Mouse (Mus musculus) erythroid progenitor cell, adult 5-6 weeks (primary cell): ENCODE data around the gene Olfr1416. TPM values are rescaled to one million over a fixed set of nuclear protein-coding genes. Genes with fewer than 3 reads are reported as not detected.

Experiments
- ATAC-seq: replicated peaks from 2 replicates; pipeline ENCODE4 v1.8.0; 2016; ENCODE audit warnings: moderate number of reproducible peaks, mild to moderate bottlenecking, moderate TSS enrichment, inconsistent platforms; ENCODE audit not compliant: poor library complexity, low FRiP score, severe bottlenecking
- total RNA-seq, 2 experiments: library from RNA; stranded (forward) in 1 of 2; stranded (reverse) in 1 of 2; fragments of 150-400 nt in 1 of 2; fragments of 186-747, 209-891 nt in 1 of 2; gene quantifications; 2 replicates each; pipeline versions ENCODE4 v1.2.3 to v1.2.4; 2015 to 2017; ENCODE audit warnings: low replicate concordance in 2 of 2

Olfr1416 gene
- total RNA-seq, 2 experiments from 2014 or later, result not detected

- no peak for ATAC-seq
Observed at GRCm38 (mm10) chr1:92434986-92435385, 49.9 kb downstream of the Olfr1416 start.

- ATAC-seq, result no peak
Observed at GRCm38 (mm10) chr1:92432791-92433190, 52.1 kb downstream of the Olfr1416 start.

- ATAC-seq, result no peak
Observed at GRCm38 (mm10) chr1:92432098-92432497, 52.8 kb downstream of the Olfr1416 start.

- ATAC-seq, result no peak
Observed at GRCm38 (mm10) chr1:92431420-92431819, 53.5 kb downstream of the Olfr1416 start.

- ATAC-seq, result no peak
Observed at GRCm38 (mm10) chr1:92430991-92431390, 53.9 kb downstream of the Olfr1416 start.

Other genes starting within 250 kb of the Olfr1416 start
- 27.2 and 39.6 TPM in 2 replicates for gene Ndufa10, start 11.3 kb downstream of the Olfr1416 start, total RNA-seq (2015; ENCODE audit: low replicate concordance)
- gene Ndufa10, start 11.3 kb downstream of the Olfr1416 start, total RNA-seq (2017; ENCODE audit: low replicate concordance), result 25.0 and 28.8 TPM in 2 replicates
- gene Olfr1415, start 11.0 kb upstream of the Olfr1416 start, total RNA-seq (2015; ENCODE audit: low replicate concordance), result not detected in 2 replicates
- not detected in 2 replicates for gene Olfr1415, start 11.0 kb upstream of the Olfr1416 start, total RNA-seq (2017; ENCODE audit: low replicate concordance)
- gene Olfr1414, start 33.5 kb upstream of the Olfr1416 start, total RNA-seq (2015; ENCODE audit: low replicate concordance), result not detected in 2 replicates
- not detected in 2 replicates for gene Olfr1414, start 33.5 kb upstream of the Olfr1416 start, total RNA-seq (2017; ENCODE audit: low replicate concordance)
- gene Olfr1413, start 86.2 kb upstream of the Olfr1416 start, total RNA-seq (2015; ENCODE audit: low replicate concordance), result not detected in 2 replicates
- gene Olfr1413, start 86.2 kb upstream of the Olfr1416 start, total RNA-seq (2017; ENCODE audit: low replicate concordance), result not detected in 2 replicates
- gene Olfr1412, start 100.7 kb upstream of the Olfr1416 start, total RNA-seq (2015; ENCODE audit: low replicate concordance), result not detected in 2 replicates
- not detected in 2 replicates for gene Olfr1412, start 100.7 kb upstream of the Olfr1416 start, total RNA-seq (2017; ENCODE audit: low replicate concordance)
- not detected in 2 replicates for gene Olfr1411, start 109.3 kb upstream of the Olfr1416 start, total RNA-seq (2015; ENCODE audit: low replicate concordance)
- not detected in 2 replicates for gene Olfr1411, start 109.3 kb upstream of the Olfr1416 start, total RNA-seq (2017; ENCODE audit: low replicate concordance)
- not detected in 2 replicates for gene Olfr1410, start 120.7 kb upstream of the Olfr1416 start, total RNA-seq (2015; ENCODE audit: low replicate concordance)
- not detected in 2 replicates for gene Olfr1410, start 120.7 kb upstream of the Olfr1416 start, total RNA-seq (2017; ENCODE audit: low replicate concordance)
- not detected in 2 replicates for gene Olfr12, start 132.7 kb upstream of the Olfr1416 start, total RNA-seq (2015; ENCODE audit: low replicate concordance)
- gene Olfr12, start 132.7 kb upstream of the Olfr1416 start, total RNA-seq (2017; ENCODE audit: low replicate concordance), result not detected in 2 replicates
- 57.3 and 61.2 TPM in 2 replicates for gene Cops9, start 156.9 kb upstream of the Olfr1416 start, total RNA-seq (2015; ENCODE audit: low replicate concordance)
- 22.7 and 46.8 TPM in 2 replicates for gene Cops9, start 156.9 kb upstream of the Olfr1416 start, total RNA-seq (2017; ENCODE audit: low replicate concordance)
- gene Otos, start 163.7 kb upstream of the Olfr1416 start, total RNA-seq (2015; ENCODE audit: low replicate concordance), result not detected in 2 replicates
- not detected in 2 replicates for gene Otos, start 163.7 kb upstream of the Olfr1416 start, total RNA-seq (2017; ENCODE audit: low replicate concordance)